Mouse (Mus musculus) limb, embryonic 11.5 days (tissue): ENCODE measurements at regions not wholly inside any gene's neighbourhood (a gene's known extent, or its start where the extent isn't known, plus 50 kb on each side); places are given as distances from the start of the nearest gene placed in this dataset.
"Not testable (repeated sequence)": the region's sequence is repeated elsewhere in the genome, so short reads cannot be mapped to it uniquely, and the experiment has no call there.

Experiments
- ATAC-seq: fragments of 200-750 bp; cut with Nextera tagmentation; 2 replicates; pipeline ENCODE4 v1.8.0; 2017; ENCODE audit warnings: low read depth; ENCODE audit not compliant: insufficient number of reproducible peaks, low FRiP score, low TSS enrichment
- DNase-seq: peaks from one replicate; pipeline ENCODE4 v3.0.0-alpha.2; 2015; ENCODE audit warnings: low spot score
- H3K27ac ChIP-seq: fragments of 300-500 bp; sonication (generic); replicated peaks from 2 replicates; pipeline ENCODE4 v1.5.1; 2014; ENCODE audit warnings: low read depth, mild to moderate bottlenecking, low read length
- H3K27me3 ChIP-seq: fragments of 300-500 bp; sonication (generic); 2 replicates; pipeline ENCODE4 v1.6.1; 2014; ENCODE audit warnings: mild to moderate bottlenecking, low read length, mixed read lengths; ENCODE audit not compliant: control insufficient read depth, insufficient read depth
- H3K36me3 ChIP-seq: fragments of 300-500 bp; sonication (generic); 2 replicates; pipeline ENCODE4 v1.6.1; 2014; ENCODE audit warnings: mild to moderate bottlenecking, low read length, moderate library complexity, mixed read lengths; ENCODE audit not compliant: control insufficient read depth, insufficient read depth
- H3K4me1 ChIP-seq: fragments of 300-500 bp; sonication (generic); 2 replicates; pipeline ENCODE4 v1.6.1; 2014; ENCODE audit warnings: low read length, mixed read lengths; ENCODE audit not compliant: control insufficient read depth, insufficient read depth
- H3K4me2 ChIP-seq: fragments of 300-500 bp; sonication (generic); 2 replicates; pipeline ENCODE4 v1.6.1; 2014; ENCODE audit warnings: low read depth, mild to moderate bottlenecking, moderate library complexity; ENCODE audit not compliant: severe bottlenecking
- H3K4me3 ChIP-seq: fragments of 300-500 bp; sonication (generic); 2 replicates; pipeline ENCODE4 v1.5.1; 2014; ENCODE audit warnings: low read depth, low read length
- H3K9ac ChIP-seq: fragments of 300-500 bp; sonication (generic); 2 replicates; pipeline ENCODE4 v1.6.1; 2014; ENCODE audit warnings: mild to moderate bottlenecking, low read length
- H3K9me3 ChIP-seq: fragments of 300-500 bp; sonication (generic); 2 replicates; pipeline ENCODE4 v1.6.1; 2016; ENCODE audit warnings: low read length; ENCODE audit not compliant: control insufficient read depth
- WGBS: fragments of 180-500 bp; shearing (Covaris S2); extraction: QIAGEN DNeasy Blood & Tissue Kit; methylation state at CpG from one replicate; pipeline ENCODE4 v1.1.7; 2014; 5-methylcytosine and 5-hydroxymethylcytosine counted together

GRCm38 (mm10) chr10:19503846-19504765 lies 87.6 kb upstream of the Ifngr1 start:
- no peaks in the 10 kb centered on the region for H3K9me3 ChIP-seq
- no peak for ATAC-seq
- no peaks in the 10 kb centered on the region for H3K27me3 ChIP-seq
- H3K27ac ChIP-seq = no peak overlapping the region
- no peak overlapping the region for H3K9ac ChIP-seq
- H3K4me2 ChIP-seq = no peak overlapping the region
- H3K4me3 ChIP-seq = no peak overlapping the region
- H3K36me3 ChIP-seq = no peaks in the 10 kb centered on the region
- WGBS = 54% methylated on average over 8 of the region's 8 CpGs
- DNase-seq = no peak
- no peaks in the 10 kb centered on the region for H3K4me1 ChIP-seq

- DNase-seq (no peak), ATAC-seq (no peak)
- Histone ChIP-seq H3K4me3 (no peak overlapping the region), H3K9ac (no peak overlapping the region), H3K9me3 (no peaks in the 10 kb centered on the region), H3K36me3 (no peaks in the 10 kb centered on the region), H3K27ac (no peak overlapping the region), H3K27me3 (no peaks in the 10 kb centered on the region), H3K4me2 (no peak overlapping the region), H3K4me1 (no peaks in the 10 kb centered on the region)
- 100% methylated on average over 1 of the region's 1 CpGs for WGBS
These were observed 86.6 kb upstream of the Ifngr1 start for GRCm38 (mm10) chr10:19505174-19505573.

GRCm38 (mm10) chr10:19505979-19506378 lies 85.8 kb upstream of the Ifngr1 start:
- H3K27ac ChIP-seq = no peak overlapping the region
- DNase-seq (no peak), ATAC-seq (no peak)
- 81% methylated on average over 6 of the region's 6 CpGs for WGBS
- H3K4me3 ChIP-seq = no peak overlapping the region
- H3K9me3 ChIP-seq = no peaks in the 10 kb centered on the region
- H3K36me3 ChIP-seq = no peaks in the 10 kb centered on the region
- H3K27me3 ChIP-seq = no peaks in the 10 kb centered on the region
- H3K4me1 ChIP-seq = no peaks in the 10 kb centered on the region
- no peak overlapping the region for H3K4me2 ChIP-seq
- H3K9ac ChIP-seq = no peak overlapping the region

GRCm38 (mm10) chr10:19506434-19506833 lies 85.3 kb upstream of the Ifngr1 start:
- ATAC-seq (no peak), DNase-seq (no peak)
- Histone ChIP-seq H3K9me3 (no peaks in the 10 kb centered on the region), H3K36me3 (no peaks in the 10 kb centered on the region), H3K27me3 (no peaks in the 10 kb centered on the region), H3K4me2 (no peak overlapping the region), H3K9ac (no peak overlapping the region), H3K4me1 (no peaks in the 10 kb centered on the region), H3K4me3 (no peak overlapping the region), H3K27ac (no peak overlapping the region)

GRCm38 (mm10) chr10:19508221-19508745 lies 83.5 kb upstream of the Ifngr1 start:
- no peaks in the 10 kb centered on the region for H3K4me1 ChIP-seq
- 83% methylated on average over 5 of the region's 5 CpGs for WGBS
- H3K27me3 ChIP-seq = no peaks in the 10 kb centered on the region
- no peak overlapping the region for H3K27ac ChIP-seq
- no peaks in the 10 kb centered on the region for H3K9me3 ChIP-seq
- no peak overlapping the region for H3K4me3 ChIP-seq
- H3K9ac ChIP-seq = no peak overlapping the region
- ATAC-seq (no peak), DNase-seq (no peak)
- no peak overlapping the region for H3K4me2 ChIP-seq
- H3K36me3 ChIP-seq = no peaks in the 10 kb centered on the region

GRCm38 (mm10) chr10:19510047-19510446 lies 81.7 kb upstream of the Ifngr1 start:
- H3K4me1 ChIP-seq = no peaks in the 10 kb centered on the region
- H3K4me2 ChIP-seq = no peak overlapping the region
- ATAC-seq (no peak), DNase-seq (no peak)
- WGBS = 85% methylated on average over 10 of the region's 10 CpGs
- H3K9me3 ChIP-seq = no peaks in the 10 kb centered on the region
- H3K4me3 ChIP-seq = no peak overlapping the region
- H3K27me3 ChIP-seq = no peaks in the 10 kb centered on the region
- H3K27ac ChIP-seq = no peak overlapping the region
- H3K36me3 ChIP-seq = no peaks in the 10 kb centered on the region
- H3K9ac ChIP-seq = no peak overlapping the region

- not testable (repeated sequence) for H3K27me3 ChIP-seq, H3K4me3 ChIP-seq, H3K9me3 ChIP-seq, ATAC-seq, H3K27ac ChIP-seq, H3K4me2 ChIP-seq, H3K4me1 ChIP-seq, H3K36me3 ChIP-seq, DNase-seq, H3K9ac ChIP-seq
These were observed 77.4 kb upstream of the Ifngr1 start for GRCm38 (mm10) chr10:19514366-19514765.

GRCm38 (mm10) chr10:19514837-19515236 lies 76.9 kb upstream of the Ifngr1 start:
- ATAC-seq = no peak
- WGBS = 95% methylated on average over 2 of the region's 2 CpGs
- no peak overlapping the region for H3K9ac ChIP-seq

More at GRCm38 (mm10) chr10:19514837-19515236, 76.9 kb upstream of the Ifngr1 start:
- Histone ChIP-seq H3K4me1 (no peaks in the 10 kb centered on the region), H3K27me3 (no peaks in the 10 kb centered on the region), H3K4me3 (no peak overlapping the region), H3K4me2 (no peak overlapping the region), H3K27ac (no peak overlapping the region), H3K36me3 (no peaks in the 10 kb centered on the region), H3K9me3 (no peaks in the 10 kb centered on the region)
- DNase-seq = no peak
